ENCODE assay signal across 26 mouse cellular contexts in genomic region chr8:122099711-122100220, GRCm38 (mm10).
DNase-seq lines count a peak whose midpoint lies in the region; ATAC-seq and TF ChIP-seq lines count a peak whose summit lies in the region.
"Had no signal": no experiment of that assay in that cellular context is flagged by ENCODE, and none has a peak within 500 bp of the region (broad histone marks: within the 10 kb centered on the region; RNA-seq: fewer than 3 reads in every experiment).

No protein-coding gene starts in this region.

- WGBS in heart, embryonic 15.5 days: 59% methylated on average over 7 of the region's 7 CpGs
- 41% methylated on average over 7 of the region's 7 CpGs for WGBS in lung, embryonic 16.5 days
- WGBS in embryonic facial prominence, embryonic 14.5 days: 56% methylated on average over 7 of the region's 7 CpGs

- H3K9me3 ChIP-seq in heart, embryonic 15.5 days (replicated peaks): no peaks in the 10 kb centered on the region
- H3K9me3 ChIP-seq in lung, embryonic 16.5 days (ENCODE audit: control insufficient read depth, low read length): no peaks in the 10 kb centered on the region
- H3K9me3 ChIP-seq in embryonic facial prominence, embryonic 14.5 days (ENCODE audit: control insufficient read depth, low read length): no peaks in the 10 kb centered on the region
- H3K9me3 ChIP-seq: hindbrain, embryonic 10.5 days; intestine, embryonic 15.5 days; liver, embryonic 13.5 days; midbrain, embryonic 15.5 days; neural tube, embryonic 12.5 days had no signal

- no peak for ATAC-seq in heart, embryonic 15.5 days (replicated peaks; ENCODE audit: insufficient number of reproducible peaks, insufficient read depth, low FRiP score, low read depth)
- ATAC-seq in lung, embryonic 16.5 days (ENCODE audit: low read depth): peak; percentile 34; the same call in 1 of the 2 replicates
- ATAC-seq in embryonic facial prominence, embryonic 14.5 days (ENCODE audit: low read depth): no peak
- ATAC-seq: activated CD4-positive, CD25-positive, alpha-beta regulatory T cell, adult 4 months; hindbrain, embryonic 16.5 days; intestine, embryonic 15.5 days; midbrain, embryonic 15.5 days had no signal

- H3K4me1 ChIP-seq in heart, embryonic 15.5 days (replicated peaks): peaks cover 35% of the 10 kb centered on the region
- H3K4me1 ChIP-seq in lung, embryonic 16.5 days (replicated peaks; ENCODE audit: control insufficient read depth, insufficient read depth, low read length): peaks cover 25% of the 10 kb centered on the region
- peaks cover 40% of the 10 kb centered on the region for H3K4me1 ChIP-seq in embryonic facial prominence, embryonic 14.5 days (ENCODE audit: control insufficient read depth, insufficient read depth, low read length)
- H3K4me1 ChIP-seq in embryonic fibroblast, embryonic 13.5 days (ENCODE audit: control insufficient read depth, insufficient read depth, low read length): peaks cover 15% of the 10 kb centered on the region

- TF ChIP-seq CTCF in embryonic fibroblast, embryonic 13.5 days (IDR thresholded peaks at IDR 0.05; ENCODE audit: borderline replicate concordance, insufficient read depth, low read length): no peak

- peak overlapping the region; percentile 47; the same call in 1 of the 2 replicates for H3K27ac ChIP-seq in heart, embryonic 15.5 days
- no peak overlapping the region; the same call in 1 of the 2 replicates for H3K27ac ChIP-seq in lung, embryonic 16.5 days (ENCODE audit: low read length)
- peak overlapping the region; percentile 65 for H3K27ac ChIP-seq in embryonic facial prominence, embryonic 14.5 days (replicated peaks; ENCODE audit: low read depth, low read length)
- H3K27ac ChIP-seq in embryonic fibroblast, embryonic 13.5 days (ENCODE audit: insufficient read depth, low read length): peak overlapping the region; percentile 23
- H3K27ac ChIP-seq: hindbrain, embryonic 10.5 days; intestine, embryonic 15.5 days; liver, embryonic 13.5 days; midbrain, embryonic 15.5 days; neural tube, embryonic 12.5 days had no signal

- no peak for DNase-seq in heart, adult 8-10 months (ENCODE audit: low spot score)
- no peak for DNase-seq in lung, adult 18-20 months
- DNase-seq in embryonic facial prominence, embryonic 14.5 days (ENCODE audit: low spot score): peak; percentile 51
- no peak for DNase-seq in left cerebral cortex, postnatal 10 days (ENCODE audit: extremely low spot score in 1 of 2, low spot score in 2 of 2)
- no peak for DNase-seq in gastrocnemius, postnatal 25 days
- DNase-seq: adrenal gland, adult 8-10 months; cerebellum, adult 18-20 months; cerebellum, postnatal 25 days; gastrocnemius, postnatal 10 days; heart, postnatal 10 days; kidney, postnatal 10 days; liver, embryonic 13.5 days; lung, postnatal 14 days; right cerebral cortex, postnatal 25 days; spleen, adult 18-20 months; thymus, postnatal 25 days had no signal

- no peak overlapping the region for H3K4me3 ChIP-seq in heart, embryonic 15.5 days
- H3K4me3 ChIP-seq in lung, embryonic 16.5 days (ENCODE audit: low read length): no peak overlapping the region
- no peak overlapping the region for H3K4me3 ChIP-seq in embryonic facial prominence, embryonic 14.5 days (ENCODE audit: low read depth, low read length)
- no peak overlapping the region for H3K4me3 ChIP-seq in embryonic fibroblast, embryonic 13.5 days (ENCODE audit: insufficient read depth, low read length)
- H3K4me3 ChIP-seq: hindbrain, embryonic 10.5 days; intestine, embryonic 15.5 days; liver, embryonic 13.5 days; megakaryocyte, embryonic 14.5 days; midbrain, embryonic 15.5 days; neural tube, embryonic 12.5 days had no signal

- H3K36me3 ChIP-seq in heart, embryonic 15.5 days: no peaks in the 10 kb centered on the region
- no peaks in the 10 kb centered on the region for H3K36me3 ChIP-seq in lung, embryonic 16.5 days (ENCODE audit: control insufficient read depth, insufficient read depth, low read length)
- no peaks in the 10 kb centered on the region for H3K36me3 ChIP-seq in embryonic facial prominence, embryonic 14.5 days (ENCODE audit: control insufficient read depth, insufficient read depth, low read length)
- H3K36me3 ChIP-seq: hindbrain, embryonic 10.5 days; intestine, embryonic 15.5 days; liver, embryonic 13.5 days; midbrain, embryonic 15.5 days; neural tube, embryonic 12.5 days had no signal

- H3K4me2 ChIP-seq in heart, embryonic 15.5 days: no peak overlapping the region
- H3K4me2 ChIP-seq in lung, embryonic 16.5 days (ENCODE audit: low read depth, low read length): no peak overlapping the region
- no peak overlapping the region for H3K4me2 ChIP-seq in embryonic facial prominence, embryonic 14.5 days (ENCODE audit: low read depth, low read length)
- H3K4me2 ChIP-seq: intestine, embryonic 15.5 days; liver, embryonic 13.5 days; midbrain, embryonic 15.5 days; neural tube, embryonic 12.5 days had no signal

- no peak for TF ChIP-seq POLR2A in embryonic fibroblast, embryonic 13.5 days (IDR thresholded peaks at IDR 0.05; ENCODE audit: low read depth, low read length)

- intact Hi-C loops in left cerebral cortex, postnatal 10 days (cut with DNase I): no loop called here

- H3K27me3 ChIP-seq in heart, embryonic 15.5 days: no peaks in the 10 kb centered on the region
- H3K27me3 ChIP-seq in lung, embryonic 16.5 days (ENCODE audit: control insufficient read depth, insufficient read depth, low read depth, low read length): peaks cover 6% of the 10 kb centered on the region
- H3K27me3 ChIP-seq in embryonic facial prominence, embryonic 14.5 days (replicated peaks; ENCODE audit: control insufficient read depth, insufficient read depth, low read length): no peaks in the 10 kb centered on the region
- H3K27me3 ChIP-seq: intestine, embryonic 15.5 days; midbrain, embryonic 15.5 days; neural tube, embryonic 12.5 days had no signal

- no peak overlapping the region for H3K9ac ChIP-seq in heart, embryonic 15.5 days
- no peak overlapping the region for H3K9ac ChIP-seq in lung, embryonic 16.5 days (ENCODE audit: low read length)
- H3K9ac ChIP-seq in embryonic facial prominence, embryonic 14.5 days (ENCODE audit: low read depth, low read length): no peak overlapping the region
- H3K9ac ChIP-seq: intestine, embryonic 15.5 days; liver, embryonic 13.5 days; midbrain, embryonic 15.5 days; neural tube, embryonic 12.5 days had no signal
